Mouse (Mus musculus) left cerebral cortex, adult 11 months (tissue): ENCODE results near the gene Glyr1.

Source experiments
- DNase-seq: peaks from one replicate; pipeline ENCODE4 v3.0.0; 2022; ENCODE audit warnings: low spot score

Glyr1 gene

DNA sequence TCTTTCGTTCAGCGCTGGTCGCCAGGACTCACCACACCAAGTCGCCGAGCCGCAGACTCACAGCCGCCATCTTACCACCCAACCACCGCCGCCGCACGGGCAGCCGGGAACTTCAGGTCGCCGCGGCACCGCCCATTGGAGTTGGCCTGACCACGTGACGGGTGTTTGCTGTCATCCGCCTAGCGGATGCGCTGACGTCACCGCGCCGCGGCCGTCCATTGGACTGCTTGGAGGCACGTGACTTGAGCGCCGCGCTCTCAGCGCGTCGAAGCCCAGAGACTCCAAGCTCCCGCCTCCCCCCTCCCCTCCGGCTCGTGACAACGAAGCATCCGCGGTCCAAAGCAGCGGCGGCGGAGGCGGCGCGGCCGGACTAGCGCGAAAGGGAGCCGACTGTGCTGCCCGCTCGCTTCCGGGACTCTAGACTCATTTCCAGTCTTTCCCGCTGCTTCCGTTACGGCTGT, at the start of gene Glyr1, which contains the start of gene Ubn1:
Gene Glyr1, minus strand, starts transcription at position 90 of the 461 bp plus-strand sequence.
Gene Ubn1, plus strand, starts transcription at position 284 of the 461 bp plus-strand sequence.
- peak; percentile 99 for DNase-seq

DNA sequence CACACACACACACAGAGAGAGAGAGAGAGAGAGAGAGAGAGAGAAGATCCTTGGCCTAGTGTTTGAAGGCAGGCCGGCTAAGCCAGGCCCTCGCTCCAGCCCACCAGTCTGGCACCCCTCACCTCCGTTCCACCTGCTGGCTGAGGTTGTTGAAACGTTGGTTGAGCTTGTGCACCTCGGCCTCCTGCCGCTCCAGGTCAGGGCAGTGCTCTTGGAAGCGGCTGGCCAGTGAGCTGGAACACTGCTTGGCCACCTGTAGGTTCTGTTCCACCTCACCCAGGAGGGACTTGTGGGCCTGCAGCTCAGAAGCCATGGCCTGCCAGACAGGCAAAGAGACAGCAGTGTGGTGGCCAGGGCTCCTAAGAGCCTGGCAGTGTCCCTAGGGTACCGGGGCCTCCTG, 46.8 kb upstream of the Glyr1 start:
- DNase-seq, result no peak

GRCm38 (mm10) chr16:5093285-5093684, 43.6 kb upstream of the Glyr1 start:
- no peak for DNase-seq

- DNase-seq, result no peak
Measured at GRCm38 (mm10) chr16:5089021-5089420, 39.4 kb upstream of the Glyr1 start.

DNA sequence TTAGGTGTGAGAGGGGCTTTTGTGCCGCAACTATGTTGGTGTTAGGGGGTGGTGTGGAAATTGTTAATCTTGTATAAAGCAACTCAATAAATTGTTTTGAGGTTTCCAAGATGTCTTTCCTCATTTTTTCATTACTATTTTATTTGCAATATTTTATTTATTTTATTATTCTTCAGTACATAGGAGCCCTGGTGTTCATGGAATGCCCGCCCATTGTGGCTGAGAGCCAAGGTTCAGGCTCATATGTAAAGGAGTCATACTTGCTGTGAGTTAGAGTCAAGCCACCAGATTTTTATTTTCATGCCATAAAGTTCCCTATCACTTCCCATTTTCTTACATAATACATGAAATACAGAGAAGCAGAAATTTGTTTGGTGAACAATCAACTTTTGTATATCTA, 36.5 kb upstream of the Glyr1 start:
- no peak for DNase-seq

DNA sequence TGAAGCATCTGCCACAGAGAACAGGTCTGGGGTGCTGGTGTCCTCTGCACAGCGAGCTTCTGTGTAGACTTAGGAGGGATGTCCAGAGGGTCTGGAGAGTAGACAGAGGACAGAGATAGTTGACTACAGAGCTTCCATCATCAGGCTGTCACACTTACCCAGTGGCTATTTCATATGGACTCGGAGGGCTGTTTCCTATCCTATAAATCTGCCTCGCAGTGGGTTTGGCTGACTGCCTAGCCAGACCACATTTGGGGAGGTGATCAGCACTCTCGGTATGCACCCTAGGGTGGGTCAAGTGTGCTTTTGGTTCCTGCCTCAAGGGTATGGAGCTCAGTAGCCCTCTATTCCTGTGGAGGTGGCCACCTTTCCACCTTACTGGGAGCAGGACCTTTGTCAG, 35.5 kb upstream of the Glyr1 start:
- DNase-seq, result no peak

- no peak for DNase-seq
Measured at GRCm38 (mm10) chr16:5074341-5074740, 24.7 kb upstream of the Glyr1 start.

DNA sequence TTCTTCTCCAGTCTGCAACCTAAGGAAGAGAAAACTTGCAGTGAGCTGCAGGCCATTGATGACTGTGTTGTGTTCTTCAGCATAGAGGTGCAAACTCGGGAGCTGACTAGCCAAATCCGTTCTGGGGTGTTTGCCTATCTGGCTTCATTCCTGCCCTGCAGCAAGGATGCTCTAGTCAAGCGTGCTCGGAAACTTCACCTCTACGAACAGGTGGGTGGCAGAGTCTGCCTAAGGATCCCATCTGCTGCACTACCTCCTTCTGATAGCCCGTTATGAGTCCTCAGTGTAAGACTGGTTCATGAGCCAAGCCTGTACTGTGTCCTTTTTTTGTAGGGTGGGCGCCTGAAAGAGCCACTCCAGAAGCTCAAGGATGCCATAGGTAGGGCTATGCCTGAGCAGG, 22.3 kb upstream of the Glyr1 start:
- DNase-seq, result no peak

- DNase-seq, result no peak
Measured at GRCm38 (mm10) chr16:5070321-5070720, 20.7 kb upstream of the Glyr1 start.

GRCm38 (mm10) chr16:5063472-5063871, 13.8 kb upstream of the Glyr1 start:
- no peak for DNase-seq

DNA sequence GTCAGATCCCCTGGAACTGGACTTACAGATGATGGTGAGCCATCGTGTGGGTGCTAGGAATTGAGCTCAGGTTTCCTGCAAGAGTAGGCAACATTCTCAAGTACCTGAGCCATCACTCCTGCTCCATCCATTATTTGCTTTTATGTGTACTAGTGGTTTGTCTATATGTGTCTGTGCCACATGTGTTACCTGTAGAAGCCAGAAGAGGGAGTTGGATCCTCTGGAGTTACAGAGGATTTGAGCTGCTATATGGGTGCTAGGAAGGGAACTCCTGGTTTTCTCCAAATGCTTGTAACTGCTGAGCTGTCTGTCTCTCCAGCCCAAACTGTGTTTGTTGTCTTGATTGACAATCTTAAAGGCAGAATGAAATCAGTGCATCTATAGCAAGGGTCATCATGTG, 8.5 kb upstream of the Glyr1 start:
- DNase-seq, result no peak

DNA sequence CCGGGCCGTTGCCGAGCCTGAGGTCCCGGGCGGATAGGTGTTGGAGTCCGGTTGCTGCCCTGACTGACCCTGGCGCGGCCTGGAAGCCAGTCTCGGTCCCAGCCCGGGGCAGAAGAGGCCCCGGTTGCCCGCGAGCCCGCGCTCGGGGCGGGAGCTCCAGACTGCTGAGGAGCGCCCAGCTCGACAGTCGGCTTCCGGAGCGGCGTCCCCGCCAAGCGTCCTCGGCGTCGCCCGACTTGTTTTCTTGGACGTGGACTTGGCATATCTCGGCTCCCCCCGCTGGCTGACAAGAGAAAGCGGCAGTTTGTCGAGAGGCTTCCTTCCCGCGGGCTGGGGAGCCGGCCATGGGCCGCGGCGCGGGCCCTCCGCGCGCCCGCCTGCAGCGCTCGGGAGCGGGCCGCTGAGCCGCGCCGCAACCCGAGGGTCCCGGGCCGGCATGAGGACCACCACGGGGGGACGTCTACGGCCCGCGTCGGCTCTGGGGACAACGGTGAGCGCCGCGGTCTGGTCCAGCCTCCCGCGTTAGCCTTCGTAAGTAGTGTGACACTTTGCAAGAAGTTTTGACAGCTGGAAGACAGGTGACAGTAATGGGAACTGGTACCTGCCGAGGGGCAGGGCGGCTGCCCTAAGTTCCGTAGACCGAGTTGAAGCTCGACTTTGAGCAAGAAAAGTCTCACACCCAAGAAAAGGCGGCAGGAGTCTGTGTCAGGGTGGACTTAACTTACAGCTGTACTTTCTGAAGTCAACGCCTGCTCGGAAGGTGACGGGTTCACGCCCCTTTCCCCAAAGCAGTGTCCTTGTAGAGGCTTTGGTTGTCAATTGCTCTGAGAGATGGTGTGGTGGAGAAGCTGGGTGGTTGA, 818 bp upstream of the Glyr1 start:
- DNase-seq, result peak; percentile 61

- no peak for DNase-seq
Measured at GRCm38 (mm10) chr16:5049182-5049773, 385 bp downstream of the Glyr1 start.

DNA sequence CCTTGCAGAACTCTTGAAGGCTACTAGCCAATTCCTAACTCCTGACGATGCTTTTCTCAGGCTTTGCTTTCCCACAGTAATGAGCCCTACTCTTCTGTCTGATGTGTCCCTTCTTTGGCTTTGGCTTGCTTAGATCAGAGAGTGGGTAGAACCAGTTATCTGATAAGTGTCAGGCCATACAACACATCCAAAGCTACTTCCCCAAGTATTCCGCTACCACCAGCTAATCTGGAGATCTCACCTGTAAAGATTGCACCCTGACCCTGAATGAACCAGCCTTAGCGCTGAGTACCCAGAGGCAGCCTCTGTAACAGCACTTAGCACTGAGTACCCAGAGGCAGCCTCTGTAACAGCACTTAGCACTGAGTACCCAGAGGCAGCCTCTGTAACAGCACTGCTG, 4.3 kb downstream of the Glyr1 start:
- no peak for DNase-seq

- DNase-seq, result no peak
Measured at GRCm38 (mm10) chr16:5036649-5037234, 12.9 kb downstream of the Glyr1 start.

GRCm38 (mm10) chr16:5035591-5035990, 14.1 kb downstream of the Glyr1 start:
- no peak for DNase-seq

DNA sequence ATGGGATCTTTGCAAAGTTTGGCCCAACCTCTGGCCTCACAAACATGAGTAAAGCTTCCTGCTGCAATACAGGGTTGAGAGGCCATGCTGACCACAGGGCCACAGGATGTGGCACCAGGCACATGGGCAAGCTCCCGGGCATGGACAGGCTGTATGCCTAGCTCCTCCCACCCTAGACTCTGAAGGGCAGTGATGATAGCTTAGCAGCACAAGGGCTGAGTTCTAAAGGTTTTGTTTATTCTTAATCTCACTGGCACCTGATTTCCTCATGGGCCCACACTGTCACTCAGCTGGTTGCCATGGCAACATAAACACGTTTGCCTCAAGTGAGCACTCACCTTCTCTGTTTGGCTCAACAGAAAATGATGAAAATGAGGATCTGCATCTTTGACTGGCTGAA, 19.8 kb downstream of the Glyr1 start:
- no peak for DNase-seq

DNA sequence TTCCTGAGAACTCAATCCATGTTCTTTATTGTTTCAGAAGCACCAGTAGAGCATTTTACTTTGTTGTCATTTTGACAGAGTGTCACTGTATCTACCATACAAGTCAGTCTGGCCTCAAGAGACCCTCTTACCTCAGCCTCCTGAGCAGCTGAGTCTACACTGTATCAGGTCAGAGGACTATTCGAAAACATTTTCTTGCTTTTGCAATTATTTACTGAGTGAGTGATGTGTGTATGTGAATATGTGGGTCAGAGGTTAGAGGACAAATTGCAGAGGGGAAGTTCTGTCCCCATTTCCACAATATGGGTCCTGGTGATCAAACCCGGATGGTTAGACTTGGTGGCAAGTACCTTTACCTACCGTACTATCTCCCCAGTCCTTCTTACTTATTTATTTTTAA, 25.6 kb downstream of the Glyr1 start:
- no peak for DNase-seq

GRCm38 (mm10) chr16:5014578-5014977, 35.1 kb downstream of the Glyr1 start:
- DNase-seq, result no peak

DNA sequence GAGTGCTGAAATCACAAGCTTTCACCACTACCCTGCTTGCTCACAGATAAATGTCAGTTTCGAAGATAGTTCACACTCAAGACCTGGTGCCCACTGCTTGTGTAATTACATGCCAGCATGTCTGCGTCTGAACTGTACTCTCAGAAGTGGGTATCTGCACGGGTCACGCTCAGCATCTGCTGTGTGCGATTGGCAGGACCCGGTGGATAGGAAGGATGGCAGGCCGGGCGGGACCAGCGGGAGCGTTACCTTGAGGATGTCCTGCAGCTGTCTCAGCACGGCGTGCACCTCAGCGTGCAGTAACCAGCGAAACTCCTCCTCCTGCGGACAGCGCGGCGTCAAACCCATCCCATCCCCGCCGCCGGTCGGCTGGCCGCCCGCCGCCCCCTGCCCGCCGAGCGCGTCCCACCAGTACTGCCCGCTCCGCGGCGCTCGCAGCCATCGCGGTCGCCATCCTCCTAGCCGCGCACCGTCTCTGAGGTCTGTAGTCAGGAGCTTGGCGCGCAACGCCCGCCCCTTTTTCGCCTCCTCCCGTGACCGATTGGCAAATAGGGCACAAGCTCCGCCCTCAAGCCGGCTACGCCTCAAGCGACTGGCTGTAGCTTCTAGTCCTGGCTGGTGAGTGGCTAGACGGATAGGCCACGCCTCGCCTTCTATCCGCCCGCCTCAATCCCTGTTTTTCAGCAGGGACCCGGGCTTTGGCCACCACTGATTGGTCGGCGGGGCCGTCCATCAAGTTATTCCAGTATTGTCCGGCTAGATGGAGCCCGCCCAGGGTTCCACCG, 36.4 kb downstream of the Glyr1 start, which contains the start of gene Rogdi:
Gene Rogdi, minus strand, starts transcription at position 500 of the 785 bp plus-strand sequence.
- peak; percentile 99 for DNase-seq

- DNase-seq, result no peak
Measured at GRCm38 (mm10) chr16:5012036-5013005, 37.3 kb downstream of the Glyr1 start.
